Mouse (Mus musculus) gastrocnemius, postnatal 4 days (tissue): ENCODE measurements around the gene Zfp82. TPM values are rescaled to one million over a fixed set of nuclear protein-coding genes. Genes with fewer than 3 reads are reported as not detected.

Experiments used
- microRNA-seq: library from miRNA; unstranded; fragments of <30 nt; microRNA quantifications from one replicate; pipeline ENCODE4 v1.2.0, GENCODE M21; 2021
- total RNA-seq, 2 experiments: library from RNA; stranded (reverse); gene quantifications; 2 replicates each; pipeline ENCODE4 v1.2.3; 2021

Gene Zfp82
- total RNA-seq, 2 experiments from 2014 or later, result 4.4 to 5.3 TPM

Small RNAs within 50 kb of the gene (microRNA-seq; reads per million reads assigned to microRNA genes)
- not detected for gene Gm23368

Other genes with a start within 250 kb of the Zfp82 start
- 1 to 10 TPM in 1 of 2 experiments, under 1 TPM in 1; 0.91 to 1.0 TPM for gene Zfp940, start 219.2 kb downstream of the Zfp82 start, total RNA-seq
- 1 to 10 TPM; 4.6 to 4.9 TPM for gene Zfp420, start 212.9 kb downstream of the Zfp82 start, total RNA-seq
- gene Zfp27, start 166.3 kb downstream of the Zfp82 start, total RNA-seq, result 10 to 100 TPM; 10.9 to 14.7 TPM
- gene Zfp383, start 164.7 kb downstream of the Zfp82 start, total RNA-seq, result 10 to 100 TPM; 14.4 to 15.5 TPM
- gene Zfp74, start 118.8 kb downstream of the Zfp82 start, total RNA-seq, result 10 to 100 TPM; 10.9 to 12.9 TPM
- gene Zfp568, start 88.9 kb downstream of the Zfp82 start, total RNA-seq, result 100 to 1,000 TPM; 140 to 141 TPM
- gene Zfp14, start 21.5 kb downstream of the Zfp82 start, total RNA-seq, result 1 to 10 TPM; 2.4 to 3.4 TPM
- gene Gm26920, start 17.5 kb upstream of the Zfp82 start, total RNA-seq, result not detected
- gene Zfp566, start 17.6 kb upstream of the Zfp82 start, total RNA-seq, result 1 to 10 TPM; 4.8 to 5.6 TPM
- 10 to 100 TPM; 52.5 to 65.2 TPM for gene Zfp260, start 21.9 kb upstream of the Zfp82 start, total RNA-seq
- 1 to 10 TPM; 8.0 to 9.4 TPM for gene Zfp382, start 49.0 kb upstream of the Zfp82 start, total RNA-seq
- gene Zfp146, start 96.8 kb upstream of the Zfp82 start, total RNA-seq, result 10 to 100 TPM; 46.2 to 54.5 TPM
- gene Cox7a1, start 111.2 kb upstream of the Zfp82 start, total RNA-seq, result 100 to 1,000 TPM; 268 to 275 TPM
- gene Capns1, start 125.9 kb upstream of the Zfp82 start, total RNA-seq, result 100 to 1,000 TPM; 272 to 284 TPM
- gene Polr2i, start 159.0 kb upstream of the Zfp82 start, total RNA-seq, result 10 to 100 TPM; 91.6 to 94.0 TPM
- gene Tbcb, start 159.4 kb upstream of the Zfp82 start, total RNA-seq, result 10 to 100 TPM; 62.5 to 64.9 TPM
- under 1 TPM; 0.78 TPM for gene Ovol3, start 162.8 kb upstream of the Zfp82 start, total RNA-seq
- under 1 TPM; 0.29 to 0.96 TPM for gene Thap8, start 207.2 kb upstream of the Zfp82 start, total RNA-seq
- 1 to 10 TPM; 5.5 to 7.4 TPM for gene Wdr62, start 207.5 kb upstream of the Zfp82 start, total RNA-seq
- 10 to 100 TPM; 29.8 to 42.1 TPM for gene Clip3, start 218.8 kb upstream of the Zfp82 start, total RNA-seq
- 10 to 100 TPM; 25.0 to 26.5 TPM for gene Alkbh6, start 235.8 kb upstream of the Zfp82 start, total RNA-seq
- 1 to 10 TPM; 2.5 to 3.8 TPM for gene Syne4, start 241.9 kb upstream of the Zfp82 start, total RNA-seq
- 1 to 10 TPM; 1.2 to 1.4 TPM for gene E130208F15Rik, start 248.8 kb upstream of the Zfp82 start, total RNA-seq